Mouse (Mus musculus): Measurements from ENCODE around the gene Btaf1. TPM values are rescaled to one million over a fixed set of nuclear protein-coding genes. Genes with fewer than 3 reads are reported as not detected.
"Not testable (repeated sequence)": the region's sequence is repeated elsewhere in the genome, so short reads cannot be mapped to it uniquely, and the experiment has no call there.

Btaf1 gene
- polyA plus RNA-seq, 1 experiment from 2014 or later: 20.2 TPM

- no peak overlapping the region for H3K4me3 ChIP-seq (ENCODE audit: low read depth, low read length)
- no peaks in the 10 kb centered on the region for H3K4me1 ChIP-seq (replicated peaks; ENCODE audit: control insufficient read depth, insufficient read depth, low read length)
- DNase-seq (ENCODE audit: low spot score) (no peak), ATAC-seq (ENCODE audit: low FRiP score) (no peak)
- H3K4me2 ChIP-seq (replicated peaks; ENCODE audit: low read depth, low read length): no peak overlapping the region
- H3K9ac ChIP-seq (ENCODE audit: low read depth, low read length): no peak overlapping the region
- H3K27me3 ChIP-seq (ENCODE audit: control insufficient read depth, insufficient read depth, low read length): no peaks in the 10 kb centered on the region
- no peak overlapping the region for H3K27ac ChIP-seq (ENCODE audit: low read depth, low read length)
- no peaks in the 10 kb centered on the region for H3K36me3 ChIP-seq (ENCODE audit: control insufficient read depth, insufficient read depth, low read length)
- no peaks in the 10 kb centered on the region for H3K9me3 ChIP-seq (ENCODE audit: control insufficient read depth, low read length)
Observed at GRCm38 (mm10) chr19:36932097-36932496, 6.2 kb downstream of the Btaf1 start.

- WGBS: 98% methylated on average over 2 of the region's 2 CpGs
- no peaks in the 10 kb centered on the region for H3K36me3 ChIP-seq (ENCODE audit: control insufficient read depth, insufficient read depth, low read length)
- no peak overlapping the region for H3K9ac ChIP-seq (ENCODE audit: low read depth, low read length)
- H3K9me3 ChIP-seq (ENCODE audit: control insufficient read depth, low read length): no peaks in the 10 kb centered on the region
- no peaks in the 10 kb centered on the region for H3K4me1 ChIP-seq (replicated peaks; ENCODE audit: control insufficient read depth, insufficient read depth, low read length)
- no peak overlapping the region for H3K27ac ChIP-seq (ENCODE audit: low read depth, low read length)
- no peak overlapping the region for H3K4me3 ChIP-seq (ENCODE audit: low read depth, low read length)
- H3K4me2 ChIP-seq (replicated peaks; ENCODE audit: low read depth, low read length): no peak overlapping the region
- H3K27me3 ChIP-seq (ENCODE audit: control insufficient read depth, insufficient read depth, low read length): no peaks in the 10 kb centered on the region
- DNase-seq (ENCODE audit: low spot score) (no peak), ATAC-seq (ENCODE audit: low FRiP score) (no peak)
Observed at GRCm38 (mm10) chr19:36932613-36933012, 6.7 kb downstream of the Btaf1 start.

- 92% methylated on average over 4 of the region's 4 CpGs for WGBS
- Histone ChIP-seq H3K4me1 (replicated peaks; ENCODE audit: control insufficient read depth, insufficient read depth, low read length) (no peaks in the 10 kb centered on the region), H3K9ac (ENCODE audit: low read depth, low read length) (no peak overlapping the region), H3K27ac (ENCODE audit: low read depth, low read length) (no peak overlapping the region), H3K36me3 (ENCODE audit: control insufficient read depth, insufficient read depth, low read length) (no peaks in the 10 kb centered on the region), H3K4me3 (ENCODE audit: low read depth, low read length) (no peak overlapping the region), H3K27me3 (ENCODE audit: control insufficient read depth, insufficient read depth, low read length) (no peaks in the 10 kb centered on the region), H3K4me2 (replicated peaks; ENCODE audit: low read depth, low read length) (no peak overlapping the region), H3K9me3 (ENCODE audit: control insufficient read depth, low read length) (no peaks in the 10 kb centered on the region)
- ATAC-seq (ENCODE audit: low FRiP score): no peak
- DNase-seq (ENCODE audit: low spot score): no peak
Observed at GRCm38 (mm10) chr19:36936285-36936684, 10.4 kb downstream of the Btaf1 start.

GRCm38 (mm10) chr19:36938008-36938407 lies 12.1 kb downstream of the Btaf1 start:
- ATAC-seq (ENCODE audit: low FRiP score) (no peak), DNase-seq (ENCODE audit: low spot score) (no peak)
- Histone ChIP-seq H3K4me1 (replicated peaks; ENCODE audit: control insufficient read depth, insufficient read depth, low read length) (no peaks in the 10 kb centered on the region), H3K9me3 (ENCODE audit: control insufficient read depth, low read length) (no peaks in the 10 kb centered on the region), H3K27ac (ENCODE audit: low read depth, low read length) (no peak overlapping the region), H3K36me3 (ENCODE audit: control insufficient read depth, insufficient read depth, low read length) (no peaks in the 10 kb centered on the region), H3K4me2 (replicated peaks; ENCODE audit: low read depth, low read length) (no peak overlapping the region), H3K4me3 (ENCODE audit: low read depth, low read length) (no peak overlapping the region), H3K9ac (ENCODE audit: low read depth, low read length) (no peak overlapping the region), H3K27me3 (ENCODE audit: control insufficient read depth, insufficient read depth, low read length) (no peaks in the 10 kb centered on the region)

GRCm38 (mm10) chr19:36940064-36940463 lies 14.2 kb downstream of the Btaf1 start:
- no peak overlapping the region for H3K27ac ChIP-seq (ENCODE audit: low read depth, low read length)
- no peak overlapping the region for H3K9ac ChIP-seq (ENCODE audit: low read depth, low read length)
- H3K4me2 ChIP-seq (replicated peaks; ENCODE audit: low read depth, low read length): no peak overlapping the region
- DNase-seq (ENCODE audit: low spot score) (no peak), ATAC-seq (ENCODE audit: low FRiP score) (no peak)
- 96% methylated on average over 1 of the region's 1 CpGs for WGBS
- no peaks in the 10 kb centered on the region for H3K9me3 ChIP-seq (ENCODE audit: control insufficient read depth, low read length)
- H3K36me3 ChIP-seq (ENCODE audit: control insufficient read depth, insufficient read depth, low read length): no peaks in the 10 kb centered on the region
- H3K4me1 ChIP-seq (replicated peaks; ENCODE audit: control insufficient read depth, insufficient read depth, low read length): no peaks in the 10 kb centered on the region
- no peak overlapping the region for H3K4me3 ChIP-seq (ENCODE audit: low read depth, low read length)
- H3K27me3 ChIP-seq (ENCODE audit: control insufficient read depth, insufficient read depth, low read length): no peaks in the 10 kb centered on the region

- Histone ChIP-seq H3K36me3 (ENCODE audit: control insufficient read depth, insufficient read depth, low read length) (no peaks in the 10 kb centered on the region), H3K27ac (ENCODE audit: low read depth, low read length) (no peak overlapping the region), H3K4me3 (ENCODE audit: low read depth, low read length) (no peak overlapping the region), H3K9ac (ENCODE audit: low read depth, low read length) (no peak overlapping the region), H3K4me1 (replicated peaks; ENCODE audit: control insufficient read depth, insufficient read depth, low read length) (no peaks in the 10 kb centered on the region), H3K27me3 (ENCODE audit: control insufficient read depth, insufficient read depth, low read length) (no peaks in the 10 kb centered on the region), H3K9me3 (ENCODE audit: control insufficient read depth, low read length) (no peaks in the 10 kb centered on the region), H3K4me2 (replicated peaks; ENCODE audit: low read depth, low read length) (no peak overlapping the region)
- WGBS: 83% methylated on average over 4 of the region's 4 CpGs
- ATAC-seq (ENCODE audit: low FRiP score) (no peak), DNase-seq (ENCODE audit: low spot score) (no peak)
Observed at GRCm38 (mm10) chr19:36953637-36954206, 27.8 kb downstream of the Btaf1 start.

GRCm38 (mm10) chr19:36958331-36958730 lies 32.5 kb downstream of the Btaf1 start:
- Histone ChIP-seq H3K27ac (ENCODE audit: low read depth, low read length) (no peak overlapping the region), H3K36me3 (ENCODE audit: control insufficient read depth, insufficient read depth, low read length) (0 out of 2 replicates have a peak, but pooled peaks cover 2% of the 10 kb centered on the region), H3K4me3 (ENCODE audit: low read depth, low read length) (no peak overlapping the region), H3K9me3 (ENCODE audit: control insufficient read depth, low read length) (no peaks in the 10 kb centered on the region), H3K4me2 (replicated peaks; ENCODE audit: low read depth, low read length) (no peak overlapping the region), H3K9ac (ENCODE audit: low read depth, low read length) (no peak overlapping the region), H3K4me1 (replicated peaks; ENCODE audit: control insufficient read depth, insufficient read depth, low read length) (no peaks in the 10 kb centered on the region), H3K27me3 (ENCODE audit: control insufficient read depth, insufficient read depth, low read length) (no peaks in the 10 kb centered on the region)
- DNase-seq (ENCODE audit: low spot score): no peak
- 84% methylated on average over 4 of the region's 4 CpGs for WGBS
- no peak for ATAC-seq (ENCODE audit: low FRiP score)

- no peaks in the 10 kb centered on the region for H3K9me3 ChIP-seq (ENCODE audit: control insufficient read depth, low read length)
- DNase-seq (ENCODE audit: low spot score) (no peak), ATAC-seq (ENCODE audit: low FRiP score) (no peak)
- H3K36me3 ChIP-seq (ENCODE audit: control insufficient read depth, insufficient read depth, low read length): 0 out of 2 replicates have a peak, but pooled peaks cover 4% of the 10 kb centered on the region
- no peak overlapping the region for H3K4me2 ChIP-seq (replicated peaks; ENCODE audit: low read depth, low read length)
- H3K4me3 ChIP-seq (ENCODE audit: low read depth, low read length): no peak overlapping the region
- no peak overlapping the region for H3K9ac ChIP-seq (ENCODE audit: low read depth, low read length)
- H3K27ac ChIP-seq (ENCODE audit: low read depth, low read length): no peak overlapping the region
- 100% methylated on average over 1 of the region's 1 CpGs for WGBS
- H3K4me1 ChIP-seq (replicated peaks; ENCODE audit: control insufficient read depth, insufficient read depth, low read length): no peaks in the 10 kb centered on the region
- no peaks in the 10 kb centered on the region for H3K27me3 ChIP-seq (ENCODE audit: control insufficient read depth, insufficient read depth, low read length)
Observed at GRCm38 (mm10) chr19:36961320-36961719, 35.4 kb downstream of the Btaf1 start.

- H3K4me1 ChIP-seq (replicated peaks; ENCODE audit: control insufficient read depth, insufficient read depth, low read length); H3K9ac ChIP-seq (ENCODE audit: low read depth, low read length); H3K27ac ChIP-seq (ENCODE audit: low read depth, low read length); H3K27me3 ChIP-seq (ENCODE audit: control insufficient read depth, insufficient read depth, low read length); H3K36me3 ChIP-seq (ENCODE audit: control insufficient read depth, insufficient read depth, low read length); H3K4me2 ChIP-seq (replicated peaks; ENCODE audit: low read depth, low read length); H3K9me3 ChIP-seq (ENCODE audit: control insufficient read depth, low read length); H3K4me3 ChIP-seq (ENCODE audit: low read depth, low read length); ATAC-seq (ENCODE audit: low FRiP score); DNase-seq (ENCODE audit: low spot score): not testable (repeated sequence)
- WGBS: 77% methylated on average over 6 of the region's 6 CpGs
Observed at GRCm38 (mm10) chr19:36962544-36963260, 36.8 kb downstream of the Btaf1 start.
